Mouse (Mus musculus): ENCODE data around the gene Dapk1. TPM values are rescaled to one million over a fixed set of nuclear protein-coding genes. Genes with fewer than 3 reads are reported as not detected.

The Dapk1 gene
- total and polyA plus RNA-seq, 3 experiments: 26.0 to 27.1 (median 26.3) TPM

DNA sequence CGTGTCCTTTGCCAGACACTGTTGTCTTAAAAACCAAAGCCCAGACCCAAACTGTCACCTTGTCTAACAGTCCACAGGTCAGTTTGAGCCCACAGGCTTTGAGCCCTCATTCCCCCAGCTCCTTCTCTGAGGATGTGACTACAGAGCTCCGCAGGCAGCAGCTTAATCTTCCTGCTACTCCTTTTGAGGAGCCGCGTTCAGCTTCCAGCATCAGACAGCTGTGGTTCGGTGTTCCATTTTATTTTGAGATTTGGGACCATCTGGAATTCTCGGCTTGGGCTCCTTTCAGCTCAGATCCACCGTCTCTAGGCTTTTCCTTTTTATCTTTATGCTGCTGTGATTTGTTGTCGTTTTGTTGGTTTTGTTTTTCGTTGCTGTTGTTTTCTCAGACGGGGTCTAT, 69.5 kb downstream of the Dapk1 start:
- peaks cover 18% of the 10 kb centered on the region for H3K4me1 ChIP-seq (ENCODE audit: control insufficient read depth, insufficient read depth, low read length)
- intact Hi-C loops (cut with DNase I): loop anchor here (5.0 kb wide), 1 partner anchor 41 kb away; no protein-coding TSS in a partner anchor
- peaks cover 5% of the 10 kb centered on the region; the same call in 1 of the 2 replicates for H3K79me2 ChIP-seq (replicated peaks; ENCODE audit: control insufficient read depth, insufficient read depth, low read length)
- no peaks in the 10 kb centered on the region for H3K27me3 ChIP-seq (ENCODE audit: control insufficient read depth, insufficient read depth, low read length)
- peaks cover 6% of the 10 kb centered on the region for H3K36me3 ChIP-seq (ENCODE audit: control insufficient read depth, insufficient read depth, low read length)
- no peak overlapping the region for H3K4me3 ChIP-seq
- no peak overlapping the region for H3K9ac ChIP-seq (ENCODE audit: low read depth, low read length)
- 52% methylated on average over 10 of the region's 10 CpGs for WGBS
- no peak for DNase-seq
- peak overlapping the region; percentile 62 for H3K27ac ChIP-seq
- no peak for TF ChIP-seq EP300 (IDR thresholded peaks at IDR 0.05; ENCODE audit: insufficient read depth, low read depth, low read length)
- no peak for TF ChIP-seq POLR2A (IDR thresholded peaks at IDR 0.05; ENCODE audit: insufficient read depth, low read depth, low read length)
- TF ChIP-seq CTCF (IDR thresholded peaks at IDR 0.05): no peak

DNA sequence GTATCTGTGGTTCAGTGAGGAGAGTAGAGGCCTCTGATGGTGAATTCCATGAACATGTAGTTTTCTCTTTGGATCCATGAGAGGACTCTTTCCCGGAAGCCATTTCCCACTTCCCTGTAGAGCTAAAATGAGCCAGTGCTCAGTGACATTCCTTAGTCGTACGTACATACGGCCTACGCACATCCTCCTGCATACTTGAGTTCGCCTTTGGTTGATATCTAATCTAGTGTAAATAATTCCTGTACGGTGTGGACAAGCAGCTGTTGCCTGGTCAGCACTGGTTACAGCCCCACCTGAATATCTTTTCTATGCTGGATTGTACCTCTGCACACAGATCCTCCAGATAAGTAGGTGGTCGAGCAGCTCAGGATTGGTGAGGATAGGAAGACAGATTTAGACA, 70.5 kb downstream of the Dapk1 start:
- Histone ChIP-seq H3K4me1 (ENCODE audit: control insufficient read depth, insufficient read depth, low read length) (peaks cover 18% of the 10 kb centered on the region), H3K27me3 (ENCODE audit: control insufficient read depth, insufficient read depth, low read length) (no peaks in the 10 kb centered on the region), H3K27ac (no peak overlapping the region), H3K36me3 (ENCODE audit: control insufficient read depth, insufficient read depth, low read length) (peaks cover 6% of the 10 kb centered on the region), H3K4me3 (no peak overlapping the region), H3K9ac (ENCODE audit: low read depth, low read length) (no peak overlapping the region), H3K79me2 (replicated peaks; ENCODE audit: control insufficient read depth, insufficient read depth, low read length) (peaks cover 5% of the 10 kb centered on the region; the same call in 1 of the 2 replicates)
- DNase-seq: no peak
- intact Hi-C loops (cut with DNase I): loop anchor here (5.0 kb wide), 1 partner anchor 40 kb away; no protein-coding TSS in a partner anchor
- TF ChIP-seq POLR2A (IDR thresholded peaks at IDR 0.05; ENCODE audit: insufficient read depth, low read depth, low read length) (no peak), CTCF (IDR thresholded peaks at IDR 0.05) (no peak), EP300 (IDR thresholded peaks at IDR 0.05; ENCODE audit: insufficient read depth, low read depth, low read length) (no peak)
- 63% methylated on average over 8 of the region's 8 CpGs for WGBS

DNA sequence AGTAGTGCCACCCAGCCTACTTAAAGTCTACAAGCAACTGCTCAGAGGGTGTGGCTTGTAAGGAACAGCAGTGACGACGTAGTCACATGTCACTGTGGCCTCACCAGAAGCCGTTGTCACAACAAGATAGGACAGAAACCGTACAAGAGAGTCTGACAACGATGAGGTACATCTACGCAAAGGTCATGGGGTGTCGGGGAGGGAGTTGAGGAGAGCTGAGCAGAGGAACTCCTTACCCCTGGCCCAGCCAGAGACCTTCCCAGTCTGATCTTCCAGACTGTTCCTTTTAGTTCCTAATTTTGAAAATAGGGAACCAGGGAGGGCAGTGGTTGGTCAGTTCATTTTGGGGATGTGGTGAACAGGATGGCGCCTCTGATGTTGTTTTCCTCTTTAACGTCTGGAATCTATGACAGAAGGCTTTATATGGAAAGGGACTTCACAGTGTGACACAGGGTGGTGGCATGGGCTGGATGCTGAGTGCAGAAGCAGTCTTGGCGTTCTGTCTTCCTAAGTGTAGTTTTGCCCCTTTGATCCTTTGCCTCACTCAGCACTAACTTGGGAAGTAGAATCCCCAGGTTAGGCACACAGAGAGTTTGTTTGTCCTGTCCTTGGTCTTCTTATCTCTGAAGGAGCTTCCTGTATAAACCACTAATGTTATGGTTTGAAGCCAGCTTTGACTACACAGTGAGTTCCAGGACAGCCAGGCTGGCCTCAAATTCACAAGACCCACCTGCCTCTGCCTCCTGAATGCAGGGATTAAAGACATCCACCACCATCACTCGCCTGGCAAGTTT, 71.3 kb downstream of the Dapk1 start:
- peak in 1 of 2 experiments; percentile 54 for DNase-seq
- H3K4me1 ChIP-seq (ENCODE audit: control insufficient read depth, insufficient read depth, low read length): peaks cover 17% of the 10 kb centered on the region
- H3K79me2 ChIP-seq (replicated peaks; ENCODE audit: control insufficient read depth, insufficient read depth, low read length): peaks cover 5% of the 10 kb centered on the region; the same call in 1 of the 2 replicates
- H3K4me3 ChIP-seq: no peak overlapping the region
- no peak overlapping the region; the same call in 1 of the 2 replicates for H3K27ac ChIP-seq
- TF ChIP-seq EP300 (IDR thresholded peaks at IDR 0.05; ENCODE audit: insufficient read depth, low read depth, low read length): no peak
- no peak for TF ChIP-seq POLR2A (IDR thresholded peaks at IDR 0.05; ENCODE audit: insufficient read depth, low read depth, low read length)
- TF ChIP-seq CTCF (IDR thresholded peaks at IDR 0.05): no peak
- peaks cover 6% of the 10 kb centered on the region for H3K36me3 ChIP-seq (ENCODE audit: control insufficient read depth, insufficient read depth, low read length)
- no peaks in the 10 kb centered on the region for H3K27me3 ChIP-seq (ENCODE audit: control insufficient read depth, insufficient read depth, low read length)
- intact Hi-C loops (cut with DNase I): loop anchor here (5.0 kb wide), 1 partner anchor 39 kb away; no protein-coding TSS in a partner anchor
- WGBS: 64% methylated on average over 11 of the region's 11 CpGs
- H3K9ac ChIP-seq (ENCODE audit: low read depth, low read length): no peak overlapping the region

DNA sequence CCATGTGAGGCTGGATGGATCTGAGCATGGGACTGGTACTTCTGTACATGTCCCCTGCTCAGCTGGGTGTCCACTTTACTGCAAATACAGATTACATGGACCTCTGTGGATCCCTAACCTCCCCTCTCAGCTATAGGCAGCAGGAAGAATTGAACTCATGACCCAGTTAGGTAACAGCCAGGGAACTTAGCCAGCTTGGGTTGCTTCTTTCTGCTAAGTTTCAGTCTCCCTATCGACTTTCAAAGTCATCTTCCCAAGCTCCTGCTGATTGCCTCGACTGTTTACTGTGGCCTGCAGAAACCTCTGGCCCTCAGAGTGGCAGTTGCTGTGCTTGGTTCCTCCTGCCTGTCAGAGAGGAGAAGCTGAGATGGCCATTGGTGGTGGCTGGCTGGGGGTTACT, 72.6 kb downstream of the Dapk1 start:
- 23% methylated on average over 2 of the region's 2 CpGs for WGBS
- Histone ChIP-seq H3K79me2 (replicated peaks; ENCODE audit: control insufficient read depth, insufficient read depth, low read length) (peaks cover 5% of the 10 kb centered on the region; the same call in 1 of the 2 replicates), H3K9ac (ENCODE audit: low read depth, low read length) (no peak overlapping the region), H3K4me3 (no peak overlapping the region), H3K36me3 (ENCODE audit: control insufficient read depth, insufficient read depth, low read length) (peaks cover 6% of the 10 kb centered on the region), H3K27me3 (ENCODE audit: control insufficient read depth, insufficient read depth, low read length) (no peaks in the 10 kb centered on the region), H3K4me1 (ENCODE audit: control insufficient read depth, insufficient read depth, low read length) (peaks cover 17% of the 10 kb centered on the region), H3K27ac (peak overlapping the region; percentile 26)
- intact Hi-C loops (cut with DNase I): loop anchor here (5.0 kb wide), 1 partner anchor 38 kb away; no protein-coding TSS in a partner anchor
- DNase-seq: no peak
- TF ChIP-seq EP300 (IDR thresholded peaks at IDR 0.05; ENCODE audit: insufficient read depth, low read depth, low read length) (no peak), POLR2A (IDR thresholded peaks at IDR 0.05; ENCODE audit: insufficient read depth, low read depth, low read length) (no peak), CTCF (IDR thresholded peaks at IDR 0.05) (no peak)

DNA sequence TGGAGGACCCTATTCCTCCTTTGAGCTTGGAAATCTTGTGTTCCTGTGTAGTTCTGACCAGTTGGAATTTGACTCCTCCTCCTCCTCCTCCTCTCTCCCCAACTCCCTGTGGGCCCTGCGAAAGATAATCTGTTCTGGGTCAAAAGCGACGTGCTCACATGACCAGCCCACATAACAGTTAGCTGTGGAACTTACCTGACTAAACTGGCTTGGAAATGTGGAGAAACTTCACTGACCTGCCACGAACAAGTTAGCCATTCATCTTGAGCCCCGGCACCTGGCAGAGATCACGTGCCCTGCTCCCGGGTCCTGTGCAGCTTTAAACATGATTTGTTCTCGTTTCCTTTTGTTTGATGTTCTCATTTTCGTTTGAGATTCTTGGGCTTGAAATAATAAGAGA, 73.2 kb downstream of the Dapk1 start:
- Histone ChIP-seq H3K27me3 (ENCODE audit: control insufficient read depth, insufficient read depth, low read length) (no peaks in the 10 kb centered on the region), H3K36me3 (ENCODE audit: control insufficient read depth, insufficient read depth, low read length) (peaks cover 6% of the 10 kb centered on the region), H3K4me1 (ENCODE audit: control insufficient read depth, insufficient read depth, low read length) (peaks cover 15% of the 10 kb centered on the region), H3K27ac (peak overlapping the region; percentile 38; the same call in 1 of the 2 replicates), H3K4me3 (no peak overlapping the region), H3K9ac (ENCODE audit: low read depth, low read length) (no peak overlapping the region), H3K79me2 (replicated peaks; ENCODE audit: control insufficient read depth, insufficient read depth, low read length) (0 out of 2 replicates have a peak, but pooled peaks cover 2% of the 10 kb centered on the region)
- peak in 1 of 2 experiments; percentile 35 for DNase-seq
- intact Hi-C loops (cut with DNase I): loop anchor here (5.0 kb wide), 1 partner anchor 37 kb away; no protein-coding TSS in a partner anchor
- 23% methylated on average over 9 of the region's 9 CpGs for WGBS
- TF ChIP-seq EP300 (IDR thresholded peaks at IDR 0.05; ENCODE audit: insufficient read depth, low read depth, low read length): no peak
- TF ChIP-seq POLR2A (IDR thresholded peaks at IDR 0.05; ENCODE audit: insufficient read depth, low read depth, low read length): no peak
- no peak for TF ChIP-seq CTCF (IDR thresholded peaks at IDR 0.05)

DNA sequence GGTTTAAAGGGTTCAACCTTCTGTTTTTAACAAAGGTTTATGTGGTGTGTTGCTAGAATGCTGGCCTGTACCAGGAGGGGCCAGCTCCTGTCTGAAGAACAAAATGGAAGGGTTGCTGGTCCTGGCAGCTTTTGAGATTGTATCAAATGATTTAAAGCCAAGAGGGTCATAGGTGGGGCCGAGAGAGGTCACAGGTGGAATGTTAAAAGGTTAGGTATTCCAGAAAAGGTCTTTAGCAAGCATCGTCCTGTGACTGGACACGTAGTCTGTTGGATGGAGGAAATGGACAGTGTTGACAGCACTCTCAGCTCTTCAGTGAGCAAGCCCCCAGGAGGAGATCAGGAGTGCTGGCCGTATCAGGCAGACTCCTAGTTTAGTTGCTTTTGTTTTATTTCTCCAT, 73.7 kb downstream of the Dapk1 start:
- intact Hi-C loops (cut with DNase I): no loop called here
- TF ChIP-seq POLR2A (IDR thresholded peaks at IDR 0.05; ENCODE audit: insufficient read depth, low read depth, low read length): no peak
- no peak for TF ChIP-seq CTCF (IDR thresholded peaks at IDR 0.05)
- TF ChIP-seq EP300 (IDR thresholded peaks at IDR 0.05; ENCODE audit: insufficient read depth, low read depth, low read length): no peak

More for the DNA sequence above, 73.7 kb downstream of the Dapk1 start:
- H3K36me3 ChIP-seq (ENCODE audit: control insufficient read depth, insufficient read depth, low read length): peaks cover 5% of the 10 kb centered on the region
- H3K9ac ChIP-seq (ENCODE audit: low read depth, low read length): no peak overlapping the region
- 0 out of 2 replicates have a peak, but pooled peaks cover 2% of the 10 kb centered on the region for H3K79me2 ChIP-seq (replicated peaks; ENCODE audit: control insufficient read depth, insufficient read depth, low read length)
- no peak overlapping the region for H3K4me3 ChIP-seq
- peaks cover 13% of the 10 kb centered on the region for H3K4me1 ChIP-seq (ENCODE audit: control insufficient read depth, insufficient read depth, low read length)
- no peaks in the 10 kb centered on the region for H3K27me3 ChIP-seq (ENCODE audit: control insufficient read depth, insufficient read depth, low read length)
- no peak overlapping the region for H3K27ac ChIP-seq
- no peak for DNase-seq
- 53% methylated on average over 4 of the region's 4 CpGs for WGBS

Measured in heart, adult 2 months (tissue).